Comparison of ENCODE assay signal across 24 mouse cellular contexts in genomic region chr2:93759173-93759572, GRCm38 (mm10).
DNase-seq lines count a peak whose midpoint lies in the region; ATAC-seq and TF ChIP-seq lines count a peak whose summit lies in the region.
"Had no signal": no experiment of that assay in that cellular context is flagged by ENCODE, and none has a peak within 500 bp of the region (broad histone marks: within the 10 kb centered on the region; RNA-seq: fewer than 3 reads in every experiment).

No protein-coding gene starts in this region.

- peak; percentile 29; the same call in 1 of the 2 replicates for ATAC-seq in frontal cortex, adult (ENCODE audit: low TSS enrichment)
- no peak for ATAC-seq in erythroblast, adult 5-6 weeks (replicated peaks; ENCODE audit: low FRiP score, poor library complexity, severe bottlenecking)
- ATAC-seq: CD4-positive, CD25-positive, alpha-beta regulatory T cell, adult 4 months; forebrain, embryonic 15.5 days; hindbrain, embryonic 16.5 days; intestine, postnatal 0 days; midbrain, embryonic 15.5 days had no signal

- H3K4me1 ChIP-seq in olfactory bulb, adult 2 months (ENCODE audit: control insufficient read depth, insufficient read depth, low read length), result peaks cover 23% of the 10 kb centered on the region
- H3K4me1 ChIP-seq: forebrain, embryonic 15.5 days; midbrain, embryonic 15.5 days; stomach, embryonic 15.5 days had no signal

- TF ChIP-seq CTCF in layer of hippocampus, adult 2 months (conservative IDR thresholded peaks at IDR 0.05), result peak; percentile 33
- no peak for TF ChIP-seq CTCF in olfactory bulb, adult 2 months (IDR thresholded peaks at IDR 0.05; ENCODE audit: insufficient read depth, low read depth, low read length)

- 49% methylated on average over 7 of the region's 7 CpGs for WGBS in olfactory bulb, adult 2 months

- TF ChIP-seq POLR2A in olfactory bulb, adult 2 months (IDR thresholded peaks at IDR 0.05; ENCODE audit: insufficient read depth, low read depth, low read length), result no peak

- peak overlapping the region; percentile 44 for H3K27ac ChIP-seq in layer of hippocampus, adult 2 months
- H3K27ac ChIP-seq in olfactory bulb, adult 2 months (ENCODE audit: insufficient read depth, low read depth, low read length), result peak overlapping the region; percentile 61
- H3K27ac ChIP-seq: embryonic facial prominence, embryonic 15.5 days; forebrain, embryonic 15.5 days; heart, adult 2 months; heart, embryonic 15.5 days; midbrain, embryonic 15.5 days; neural tube, embryonic 13.5 days; stomach, embryonic 15.5 days had no signal

- DNase-seq in frontal cortex, postnatal 10 days (ENCODE audit: low spot score in 2 of 2), result no peak
- peak in 1 of 2 experiments; percentile 24 for DNase-seq in layer of hippocampus, adult 2 months (ENCODE audit: low spot score in 2 of 2)
- no peak for DNase-seq in layer of hippocampus, adult 18-20 months (ENCODE audit: low spot score in 2 of 2)
- peak; percentile 32 to 50 for DNase-seq in right cerebral cortex, adult 2 months (ENCODE audit: low spot score in 2 of 2)
- no peak for DNase-seq in right cerebral cortex, postnatal 4 days
- DNase-seq: adrenal gland, postnatal 25 days; cerebellum, adult 11 months; cerebellum, adult 9-11 months; gastrocnemius, postnatal 36 days; heart, adult 2 months; heart, postnatal 36 days; lung, postnatal 4 days had no signal

- H3K4me3 ChIP-seq in layer of hippocampus, adult 2 months, result no peak overlapping the region
- H3K4me3 ChIP-seq in olfactory bulb, adult 2 months (ENCODE audit: insufficient read depth, low read depth, low read length), result no peak overlapping the region
- H3K4me3 ChIP-seq: embryonic facial prominence, embryonic 15.5 days; forebrain, embryonic 15.5 days; heart, adult 2 months; heart, embryonic 15.5 days; midbrain, embryonic 15.5 days; neural tube, embryonic 13.5 days; stomach, embryonic 15.5 days had no signal

Comparison
In these comparisons a context has a peak if more than half of its experiments do, and no peak if none do; other contexts are left out.
1. DNase-seq: peak in right cerebral cortex, adult 2 months (2 of 2); none in frontal cortex, postnatal 10 days (0 of 2), layer of hippocampus, adult 18-20 months (0 of 2) and right cerebral cortex, postnatal 4 days (single experiment).